Mouse (Mus musculus): ENCODE results near the gene BC030867.

DNA sequence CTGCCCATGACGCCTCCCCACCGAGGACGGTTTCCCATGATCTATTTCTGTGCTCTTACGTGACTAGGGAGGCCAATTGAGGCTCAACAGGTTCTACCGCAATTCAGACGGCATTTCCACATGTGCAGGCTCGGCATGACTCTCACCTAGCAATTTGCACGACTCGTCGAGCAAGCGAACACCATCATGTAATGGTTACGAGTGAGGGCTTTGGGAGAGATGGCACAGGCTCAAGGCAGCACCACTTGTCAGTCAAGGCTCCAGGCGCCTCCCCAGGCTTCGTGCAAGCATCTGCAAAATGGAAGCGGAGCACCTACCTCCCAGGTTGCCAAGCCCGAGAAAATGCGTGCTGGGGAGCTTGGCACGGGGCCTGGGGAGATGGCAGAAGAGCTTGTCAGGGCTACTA lies 36.7 kb upstream of the BC030867 start:
- TF ChIP-seq POLR2A (IDR thresholded peaks at IDR 0.05; ENCODE audit: borderline replicate concordance, extremely low read depth, low read depth, low read length) (no peak), CTCF (IDR thresholded peaks at IDR 0.05; ENCODE audit: insufficient read depth, low read length) (no peak)

All from lung, adult 2 months (tissue).